Mouse (Mus musculus) liver, embryonic 16.5 days (tissue): ENCODE results near the gene Tmem131. TPM values are rescaled to one million over a fixed set of nuclear protein-coding genes. Genes with fewer than 3 reads are reported as not detected.

Experiments
- ATAC-seq: fragments of 200-750 bp; cut with Nextera tagmentation; 2 replicates; pipeline ENCODE4 v1.8.0; 2017; ENCODE audit warnings: low read depth, mild to moderate bottlenecking, moderate number of reproducible peaks, moderate library complexity
- H3K27ac ChIP-seq: fragments of 300-500 bp; sonication (generic); 2 replicates; pipeline ENCODE4 v1.5.1; 2014; ENCODE audit warnings: mild to moderate bottlenecking, low read length
- H3K27me3 ChIP-seq: fragments of 300-500 bp; sonication (generic); 2 replicates; pipeline ENCODE4 v1.6.1; 2014; ENCODE audit warnings: low read depth, low read length, mixed read lengths; ENCODE audit not compliant: control insufficient read depth, insufficient read depth
- H3K36me3 ChIP-seq: fragments of 300-500 bp; sonication (generic); 2 replicates; pipeline ENCODE4 v1.6.1; 2014; ENCODE audit warnings: mild to moderate bottlenecking; ENCODE audit not compliant: control insufficient read depth, insufficient read depth
- H3K4me1 ChIP-seq: fragments of 300-500 bp; sonication (generic); 2 replicates; pipeline ENCODE4 v1.6.1; 2014; ENCODE audit warnings: low read depth, low read length, mixed read lengths; ENCODE audit not compliant: control insufficient read depth
- H3K4me2 ChIP-seq: fragments of 300-500 bp; sonication (generic); 2 replicates; pipeline ENCODE4 v1.6.1; 2014; ENCODE audit warnings: low read depth, low read length, mixed read lengths
- H3K4me3 ChIP-seq: fragments of 300-500 bp; sonication (generic); 2 replicates; pipeline ENCODE4 v1.5.1; 2014; ENCODE audit warnings: low read depth, mild to moderate bottlenecking, low read length
- H3K9ac ChIP-seq: fragments of 300-500 bp; sonication (generic); 2 replicates; pipeline ENCODE4 v1.6.1; 2014; ENCODE audit warnings: low read depth, low read length
- H3K9me3 ChIP-seq: fragments of 300-500 bp; sonication (generic); replicated peaks from 2 replicates; pipeline ENCODE4 v1.6.1; 2016; ENCODE audit warnings: low read length; ENCODE audit not compliant: control insufficient read depth
- WGBS: fragments of 180-500 bp; shearing (Covaris S2); extraction: QIAGEN DNeasy Blood & Tissue Kit; methylation state at CpG from one replicate; pipeline ENCODE4 v1.1.7; 2014; ENCODE audit not compliant: insufficient replicate concordance; 5-methylcytosine and 5-hydroxymethylcytosine counted together
- polyA plus RNA-seq: library from polyadenylated mRNA; unstranded; fragments of >200 nt; fragmentation: Nextera tagmentation; extraction: Ambion mirVana; gene quantifications from 2 replicates; pipeline ENCODE4 v1.2.1, GENCODE M21; 2015

Gene Tmem131
- polyA plus RNA-seq, 1 experiment from 2014 or later = 8.8 TPM

- Histone ChIP-seq H3K4me3 (peak overlapping the region; percentile 97), H3K4me1 (peaks cover 48% of the 10 kb centered on the region), H3K9me3 (no peaks in the 10 kb centered on the region), H3K27me3 (no peaks in the 10 kb centered on the region), H3K27ac (peak overlapping the region; percentile 47), H3K4me2 (peak overlapping the region; percentile 88), H3K9ac (peak overlapping the region; percentile 99), H3K36me3 (no peaks in the 10 kb centered on the region)
- ATAC-seq = no peak
- 26% methylated on average over 3 of the region's 3 CpGs for WGBS
Measured at GRCm38 (mm10) chr1:36940381-36940762, 3.1 kb downstream of the Tmem131 start.

- peaks cover 54% of the 10 kb centered on the region for H3K4me1 ChIP-seq
- no peaks in the 10 kb centered on the region for H3K27me3 ChIP-seq
- peak overlapping the region; percentile 99 for H3K9ac ChIP-seq
- WGBS = under 1% methylated on average over 70 of the region's 79 CpGs
- H3K27ac ChIP-seq = peak overlapping the region; percentile 89
- peak overlapping the region; percentile 88 for H3K4me2 ChIP-seq
- H3K36me3 ChIP-seq = no peaks in the 10 kb centered on the region
- no peaks in the 10 kb centered on the region for H3K9me3 ChIP-seq
- H3K4me3 ChIP-seq = peak overlapping the region; percentile 97
- peak; percentile 93 for ATAC-seq
Measured at GRCm38 (mm10) chr1:36939506-36940380, 3.7 kb downstream of the Tmem131 start.

GRCm38 (mm10) chr1:36938801-36939286 lies 4.6 kb downstream of the Tmem131 start:
- WGBS = 0% methylated on average over 33 of the region's 59 CpGs
- H3K9ac ChIP-seq = peak overlapping the region; percentile 99
- no peaks in the 10 kb centered on the region for H3K36me3 ChIP-seq
- peak overlapping the region; percentile 97 for H3K4me3 ChIP-seq
- H3K4me1 ChIP-seq = peaks cover 55% of the 10 kb centered on the region
- H3K9me3 ChIP-seq = no peaks in the 10 kb centered on the region
- peak overlapping the region; percentile 62 for H3K4me2 ChIP-seq
- no peaks in the 10 kb centered on the region for H3K27me3 ChIP-seq
- peak overlapping the region; percentile 89 for H3K27ac ChIP-seq
- ATAC-seq = peak; percentile 2; the same call in 1 of the 2 replicates

- Histone ChIP-seq H3K4me1 (peaks cover 55% of the 10 kb centered on the region), H3K9me3 (no peaks in the 10 kb centered on the region), H3K4me3 (peak overlapping the region; percentile 97), H3K27ac (peak overlapping the region; percentile 89; the same call in 1 of the 2 replicates), H3K36me3 (no peaks in the 10 kb centered on the region), H3K27me3 (no peaks in the 10 kb centered on the region), H3K9ac (peak overlapping the region; percentile 99), H3K4me2 (peak overlapping the region; percentile 62)
- ATAC-seq = no peak
- WGBS = 3% methylated on average over 9 of the region's 9 CpGs
Measured at GRCm38 (mm10) chr1:36938348-36938747, 5.1 kb downstream of the Tmem131 start.

- Histone ChIP-seq H3K4me1 (peaks cover 54% of the 10 kb centered on the region), H3K4me3 (peak overlapping the region; percentile 97), H3K36me3 (no peaks in the 10 kb centered on the region), H3K9ac (peak overlapping the region; percentile 99), H3K27ac (peak overlapping the region; percentile 32; the same call in 1 of the 2 replicates), H3K27me3 (no peaks in the 10 kb centered on the region), H3K9me3 (no peaks in the 10 kb centered on the region), H3K4me2 (peak overlapping the region; percentile 62)
- no peak for ATAC-seq
- 20% methylated on average over 3 of the region's 3 CpGs for WGBS
Measured at GRCm38 (mm10) chr1:36937648-36938047, 5.8 kb downstream of the Tmem131 start.

- Histone ChIP-seq H3K4me2 (peak overlapping the region; percentile 62), H3K27ac (no peak overlapping the region), H3K4me3 (peak overlapping the region; percentile 97), H3K36me3 (no peaks in the 10 kb centered on the region), H3K4me1 (peaks cover 55% of the 10 kb centered on the region), H3K27me3 (no peaks in the 10 kb centered on the region), H3K9ac (peak overlapping the region; percentile 34), H3K9me3 (no peaks in the 10 kb centered on the region)
- no peak for ATAC-seq
- 53% methylated on average over 2 of the region's 2 CpGs for WGBS
Measured at GRCm38 (mm10) chr1:36937015-36937414, 6.5 kb downstream of the Tmem131 start.

GRCm38 (mm10) chr1:36936567-36936966 lies 6.9 kb downstream of the Tmem131 start:
- Histone ChIP-seq H3K36me3 (no peaks in the 10 kb centered on the region), H3K9me3 (no peaks in the 10 kb centered on the region), H3K27ac (0 out of 2 replicates have a peak overlapping the region, but pooled peaks have one; percentile 25), H3K27me3 (no peaks in the 10 kb centered on the region), H3K4me2 (peak overlapping the region; percentile 62), H3K4me3 (peak overlapping the region; percentile 97), H3K9ac (peak overlapping the region; percentile 16; the same call in 1 of the 2 replicates), H3K4me1 (peaks cover 52% of the 10 kb centered on the region)
- no peak for ATAC-seq
- 23% methylated on average over 7 of the region's 7 CpGs for WGBS

- no peaks in the 10 kb centered on the region for H3K9me3 ChIP-seq
- peak overlapping the region; percentile 47 for H3K9ac ChIP-seq
- WGBS = 41% methylated on average over 6 of the region's 6 CpGs
- no peaks in the 10 kb centered on the region for H3K36me3 ChIP-seq
- ATAC-seq = no peak
- peak overlapping the region; percentile 69 for H3K27ac ChIP-seq
- peaks cover 55% of the 10 kb centered on the region for H3K4me1 ChIP-seq
- H3K4me2 ChIP-seq = peak overlapping the region; percentile 62
- no peaks in the 10 kb centered on the region for H3K27me3 ChIP-seq
- peak overlapping the region; percentile 97 for H3K4me3 ChIP-seq
Measured at GRCm38 (mm10) chr1:36934778-36935177, 8.7 kb downstream of the Tmem131 start.
